Mouse (Mus musculus): ENCODE measurements around the gene Znhit3.
"Not testable (repeated sequence)": the region's sequence is repeated elsewhere in the genome, so short reads cannot be mapped to it uniquely, and the experiment has no call there.

DNA sequence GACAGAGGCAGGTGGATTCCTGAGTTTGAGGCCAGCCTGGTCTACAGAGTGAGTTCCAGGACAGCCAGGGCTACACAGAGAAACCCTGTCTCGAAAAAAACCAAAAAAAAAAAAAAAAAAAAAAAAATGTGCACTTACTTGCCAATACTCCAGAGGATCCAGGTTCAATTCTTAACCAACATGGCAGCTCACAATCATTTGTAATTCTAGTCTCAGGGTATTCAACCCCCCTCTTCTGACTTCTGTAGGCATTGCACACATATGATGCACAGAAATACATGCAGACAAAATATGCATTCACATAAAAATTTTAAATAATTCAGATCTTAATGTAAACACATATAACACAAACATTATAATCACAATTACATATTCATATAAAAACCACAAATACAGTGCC is 40.1 kb downstream of the Znhit3 start:
- TF ChIP-seq CTCF (conservative IDR thresholded peaks at IDR 0.05; ENCODE audit: insufficient read depth, insufficient read length, low read depth, low read length); POLR2A (IDR thresholded peaks at IDR 0.05; ENCODE audit: low read depth, low read length): not testable (repeated sequence)
